Mouse (Mus musculus) midbrain, embryonic 13.5 days (tissue): ENCODE data around the gene Sik1. TPM values are rescaled to one million over a fixed set of nuclear protein-coding genes. Genes with fewer than 3 reads are reported as not detected.
"Not testable (repeated sequence)": the region's sequence is repeated elsewhere in the genome, so short reads cannot be mapped to it uniquely, and the experiment has no call there.

Experiments
- ATAC-seq: fragments of 200-750 bp; cut with Nextera tagmentation; 2 replicates; pipeline ENCODE4 v1.8.0; 2017; ENCODE audit warnings: mild to moderate bottlenecking, moderate TSS enrichment, moderate library complexity
- H3K27ac ChIP-seq: fragments of 300-500 bp; sonication (generic); 2 replicates; pipeline ENCODE4 v1.5.1; 2015; ENCODE audit warnings: inconsistent platforms, mild to moderate bottlenecking, moderate library complexity
- H3K27me3 ChIP-seq: fragments of 300-500 bp; sonication (generic); 2 replicates; pipeline ENCODE4 v1.6.1; 2015; ENCODE audit warnings: mild to moderate bottlenecking, inconsistent platforms
- H3K36me3 ChIP-seq: fragments of 300-500 bp; sonication (generic); 2 replicates; pipeline ENCODE4 v1.6.1; 2015; ENCODE audit warnings: mild to moderate bottlenecking, inconsistent platforms
- H3K4me1 ChIP-seq: fragments of 300-500 bp; sonication (generic); replicated peaks from 2 replicates; pipeline ENCODE4 v1.6.1; 2015; ENCODE audit warnings: inconsistent platforms
- H3K4me2 ChIP-seq: fragments of 300-500 bp; sonication (generic); replicated peaks from 2 replicates; pipeline ENCODE4 v1.6.1; 2015; ENCODE audit warnings: moderate library complexity, mild to moderate bottlenecking, inconsistent platforms
- H3K4me3 ChIP-seq: fragments of 300-500 bp; sonication (generic); replicated peaks from 2 replicates; pipeline ENCODE4 v1.5.1; 2015; ENCODE audit warnings: mild to moderate bottlenecking, inconsistent platforms
- H3K9ac ChIP-seq: fragments of 300-500 bp; sonication (generic); replicated peaks from 2 replicates; pipeline ENCODE4 v1.6.1; 2015; ENCODE audit warnings: mild to moderate bottlenecking, inconsistent platforms
- H3K9me3 ChIP-seq: fragments of 300-500 bp; sonication (generic); 2 replicates; pipeline ENCODE4 v1.6.1; 2016; ENCODE audit warnings: mild to moderate bottlenecking, inconsistent platforms
- WGBS: fragments of 180-500 bp; shearing (Covaris S2); methylation state at CpG from one replicate; pipeline ENCODE4 v1.1.7; 2015; 5-methylcytosine and 5-hydroxymethylcytosine counted together
- polyA plus RNA-seq: library from polyadenylated mRNA; unstranded; fragments of >200 nt; fragmentation: Nextera tagmentation; extraction: Ambion mirVana; gene quantifications from 2 replicates; pipeline ENCODE4 v1.2.1, GENCODE M21; 2015

Gene Sik1
- polyA plus RNA-seq, 1 experiment from 2014 or later = 17.6 TPM

DNA sequence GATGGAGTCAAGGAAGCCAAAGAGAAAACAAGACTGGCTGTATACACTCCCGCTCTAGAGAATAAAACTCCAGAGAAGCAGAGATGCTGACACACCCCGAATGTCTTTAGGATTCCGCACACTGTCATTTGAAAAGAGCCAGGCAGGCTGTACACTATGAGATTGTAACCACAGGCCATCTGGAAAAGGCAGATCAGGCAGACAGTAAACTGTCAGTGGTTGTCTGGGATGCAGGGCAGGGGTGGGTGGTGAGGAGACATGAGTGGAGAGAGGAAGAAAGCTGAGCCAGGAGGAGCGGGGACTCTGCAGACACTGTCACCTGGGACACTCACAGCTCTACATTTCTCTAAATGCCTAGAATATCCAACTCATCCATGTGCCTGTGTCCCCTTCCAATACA lies 36.3 kb upstream of the Sik1 start:
- Histone ChIP-seq H3K4me3 (no peak overlapping the region), H3K27ac (no peak overlapping the region), H3K9me3 (no peaks in the 10 kb centered on the region), H3K27me3 (no peaks in the 10 kb centered on the region), H3K4me2 (no peak overlapping the region), H3K9ac (no peak overlapping the region), H3K4me1 (peaks cover 9% of the 10 kb centered on the region), H3K36me3 (no peaks in the 10 kb centered on the region)
- WGBS = 78% methylated on average over 4 of the region's 4 CpGs
- ATAC-seq = no peak

DNA sequence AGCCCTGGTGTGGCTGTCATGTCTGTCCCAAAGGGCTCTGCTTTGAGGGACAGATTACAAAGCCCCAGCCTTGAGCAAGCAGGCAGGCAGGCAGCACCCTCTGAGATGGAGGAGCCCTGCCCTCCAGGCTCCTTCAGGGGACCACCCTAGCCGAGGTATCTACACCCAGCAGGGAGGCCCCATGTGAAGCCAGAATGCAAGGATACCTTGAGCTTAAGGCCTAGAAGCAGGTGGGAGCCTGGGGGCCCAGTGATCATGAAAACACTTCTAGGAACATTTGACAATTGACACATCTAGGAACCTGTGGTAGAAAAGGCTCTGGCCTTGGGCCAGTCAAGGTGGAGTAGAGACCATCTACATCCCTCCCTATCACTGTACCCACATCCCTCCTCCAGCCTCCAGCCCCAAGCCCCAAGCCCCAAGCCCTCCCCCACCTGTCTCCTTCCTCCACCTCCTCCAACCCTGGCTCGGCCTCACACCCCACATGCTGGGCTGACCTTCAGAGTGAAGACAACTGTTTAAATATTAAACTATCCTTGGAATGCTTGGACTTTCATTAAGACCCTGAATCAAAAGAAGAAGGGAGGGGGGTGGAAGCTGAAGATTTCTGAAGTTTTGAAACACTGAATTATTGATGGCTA lies 34.8 kb upstream of the Sik1 start:
- H3K4me2 ChIP-seq = no peak overlapping the region
- ATAC-seq = no peak
- H3K4me1 ChIP-seq = peaks cover 9% of the 10 kb centered on the region
- H3K27ac ChIP-seq = no peak overlapping the region
- H3K27me3 ChIP-seq = no peaks in the 10 kb centered on the region
- no peak overlapping the region for H3K9ac ChIP-seq
- H3K36me3 ChIP-seq = no peaks in the 10 kb centered on the region
- H3K9me3 ChIP-seq = no peaks in the 10 kb centered on the region
- no peak overlapping the region for H3K4me3 ChIP-seq
- WGBS = 32% methylated on average over 2 of the region's 2 CpGs

DNA sequence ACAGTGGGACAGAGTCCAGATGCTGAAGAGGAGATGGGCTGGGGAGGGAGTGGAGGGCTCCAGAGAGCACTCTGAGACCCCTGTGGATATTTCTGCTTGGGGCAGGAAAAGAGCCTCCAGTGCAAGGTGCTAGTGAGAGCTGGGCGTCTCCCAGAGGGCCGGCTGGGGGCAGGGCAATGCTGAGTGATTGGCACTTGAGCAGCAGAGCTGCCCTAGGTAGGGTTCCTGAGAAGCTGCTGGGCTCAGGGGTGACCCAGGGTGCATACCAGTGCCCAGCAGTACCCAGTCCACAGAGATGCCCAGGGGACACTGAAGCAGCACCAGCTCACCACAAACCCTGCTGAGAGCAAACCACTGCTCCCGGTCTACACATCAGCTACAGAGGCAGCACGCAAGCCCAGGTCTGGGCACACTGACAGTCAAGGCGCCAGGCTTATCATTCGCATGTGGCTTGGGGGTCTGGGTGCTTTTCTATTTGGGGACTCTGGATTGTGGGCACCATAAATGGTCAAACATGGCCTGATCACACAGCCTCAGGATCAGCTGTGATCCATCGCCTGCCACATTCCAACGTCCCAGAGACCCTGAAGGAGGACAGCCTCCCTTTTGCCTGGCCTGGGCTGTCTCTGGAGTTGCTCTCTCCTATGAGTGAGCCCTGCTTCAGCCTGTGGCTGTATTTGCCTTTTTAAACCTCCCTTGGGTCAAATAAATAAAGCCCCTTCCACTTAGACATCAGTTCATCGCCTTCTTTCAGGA lies 34.0 kb upstream of the Sik1 start:
- no peak overlapping the region for H3K27ac ChIP-seq
- H3K9ac ChIP-seq = no peak overlapping the region
- H3K4me1 ChIP-seq = peaks cover 9% of the 10 kb centered on the region
- no peaks in the 10 kb centered on the region for H3K27me3 ChIP-seq
- ATAC-seq = no peak
- H3K9me3 ChIP-seq = no peaks in the 10 kb centered on the region
- no peaks in the 10 kb centered on the region for H3K36me3 ChIP-seq
- no peak overlapping the region for H3K4me2 ChIP-seq
- WGBS = 77% methylated on average over 9 of the region's 9 CpGs
- H3K4me3 ChIP-seq = no peak overlapping the region

DNA sequence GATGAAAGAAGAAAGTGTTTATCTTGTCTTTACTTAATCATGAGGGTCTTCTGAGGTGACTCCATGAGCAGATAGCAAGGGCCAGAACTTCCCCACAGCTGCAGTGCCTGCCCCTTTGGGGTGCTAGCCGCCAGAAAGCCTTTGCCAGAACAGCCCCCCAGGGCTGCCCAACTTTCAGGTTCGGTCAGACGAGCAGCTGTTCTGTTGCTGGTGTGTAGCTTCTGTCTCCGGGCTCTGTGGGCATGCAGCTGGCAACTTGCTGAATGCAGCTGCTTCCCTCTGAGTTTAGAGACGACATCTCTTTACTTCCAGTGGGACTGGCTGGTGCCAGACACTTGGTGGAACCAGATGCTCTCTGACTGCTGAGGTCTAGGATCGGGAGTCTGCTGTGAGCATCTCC lies 32.9 kb upstream of the Sik1 start:
- no peak for ATAC-seq
- 68% methylated on average over 6 of the region's 6 CpGs for WGBS
- no peaks in the 10 kb centered on the region for H3K27me3 ChIP-seq

DNA sequence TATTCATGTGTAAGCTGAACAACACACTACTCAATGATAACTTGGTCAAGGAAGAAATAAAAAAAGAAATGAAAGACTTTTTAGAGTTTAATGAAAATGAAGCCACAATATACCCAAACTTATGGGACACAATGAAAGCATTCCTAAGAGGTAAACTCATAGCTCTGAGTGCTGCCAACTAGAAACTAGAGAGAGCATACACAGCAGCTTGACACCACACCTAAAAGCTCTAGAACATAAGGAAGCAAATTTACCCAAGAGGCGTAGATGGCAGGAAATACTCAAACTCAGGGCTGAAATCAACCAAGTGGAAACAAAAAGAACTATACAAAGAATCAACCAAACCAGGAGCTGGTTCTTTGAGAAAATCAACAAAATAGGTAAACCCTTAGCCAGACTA lies 29.1 kb upstream of the Sik1 start:
- not testable (repeated sequence) for H3K9me3 ChIP-seq, H3K27ac ChIP-seq, H3K36me3 ChIP-seq, H3K4me3 ChIP-seq, H3K4me1 ChIP-seq, H3K4me2 ChIP-seq, H3K9ac ChIP-seq, ATAC-seq, H3K27me3 ChIP-seq
- WGBS = 91% methylated on average over 1 of the region's 1 CpGs

More for the DNA sequence above, 32.9 kb upstream of the Sik1 start:
- Histone ChIP-seq H3K4me3 (no peak overlapping the region), H3K36me3 (no peaks in the 10 kb centered on the region), H3K27ac (no peak overlapping the region), H3K4me1 (peaks cover 9% of the 10 kb centered on the region), H3K4me2 (no peak overlapping the region), H3K9ac (no peak overlapping the region), H3K9me3 (no peaks in the 10 kb centered on the region)

DNA sequence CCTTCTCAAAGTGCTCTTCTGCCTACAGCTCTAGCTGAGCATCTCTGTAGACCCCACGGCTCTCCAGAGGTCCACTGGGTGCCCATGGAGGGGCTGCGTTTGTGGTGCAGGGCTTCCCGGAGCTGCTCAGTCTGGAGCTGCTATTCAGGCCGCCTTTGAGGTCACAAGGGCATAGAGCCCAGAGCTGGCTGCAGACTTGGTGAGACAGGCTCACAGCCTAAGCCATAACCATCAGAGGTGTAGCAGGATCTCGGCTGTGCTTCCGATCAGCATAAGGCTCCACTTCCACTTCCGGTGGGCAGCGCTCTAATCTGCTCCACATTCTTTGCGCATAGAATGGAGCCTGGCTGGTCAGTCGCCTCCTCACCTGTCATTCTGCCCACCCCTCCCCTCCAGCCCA lies 23.8 kb upstream of the Sik1 start:
- peaks cover 17% of the 10 kb centered on the region for H3K4me1 ChIP-seq
- WGBS = 87% methylated on average over 10 of the region's 10 CpGs
- ATAC-seq = no peak
- no peaks in the 10 kb centered on the region for H3K9me3 ChIP-seq
- H3K4me2 ChIP-seq = no peak overlapping the region
- H3K27ac ChIP-seq = no peak overlapping the region
- no peak overlapping the region for H3K4me3 ChIP-seq
- no peaks in the 10 kb centered on the region for H3K27me3 ChIP-seq
- no peak overlapping the region for H3K9ac ChIP-seq
- no peaks in the 10 kb centered on the region for H3K36me3 ChIP-seq

DNA sequence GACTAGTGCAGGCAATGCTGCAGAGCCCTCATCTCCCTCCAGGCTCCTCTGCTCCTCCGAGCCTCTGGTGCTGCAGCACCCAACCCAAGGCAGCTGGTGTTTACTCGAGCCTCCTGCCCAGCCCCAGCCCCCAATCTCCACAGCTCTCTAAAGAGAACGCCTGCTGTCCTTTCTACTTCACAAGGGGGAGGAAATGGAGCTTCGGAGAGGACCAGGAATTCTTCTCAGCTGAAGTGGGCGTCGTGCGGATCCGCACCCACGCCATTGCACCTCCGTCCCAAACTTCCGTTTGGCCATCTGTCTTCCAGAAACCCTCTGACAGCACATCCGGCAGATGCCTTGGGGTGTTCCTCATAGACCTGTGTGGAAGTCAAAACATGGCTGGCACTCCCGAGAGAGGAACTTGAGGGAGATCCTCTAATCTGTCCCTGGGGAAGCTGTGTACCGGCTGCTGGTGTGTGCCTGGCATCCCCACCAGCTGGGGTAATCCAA lies 22.1 kb upstream of the Sik1 start:
- H3K9me3 ChIP-seq = no peaks in the 10 kb centered on the region
- 68% methylated on average over 14 of the region's 14 CpGs for WGBS
- no peak overlapping the region for H3K27ac ChIP-seq
- no peak for ATAC-seq
- H3K27me3 ChIP-seq = no peaks in the 10 kb centered on the region
- H3K9ac ChIP-seq = no peak overlapping the region
- H3K4me2 ChIP-seq = no peak overlapping the region
- no peak overlapping the region for H3K4me3 ChIP-seq
- H3K4me1 ChIP-seq = peaks cover 17% of the 10 kb centered on the region
- no peaks in the 10 kb centered on the region for H3K36me3 ChIP-seq

DNA sequence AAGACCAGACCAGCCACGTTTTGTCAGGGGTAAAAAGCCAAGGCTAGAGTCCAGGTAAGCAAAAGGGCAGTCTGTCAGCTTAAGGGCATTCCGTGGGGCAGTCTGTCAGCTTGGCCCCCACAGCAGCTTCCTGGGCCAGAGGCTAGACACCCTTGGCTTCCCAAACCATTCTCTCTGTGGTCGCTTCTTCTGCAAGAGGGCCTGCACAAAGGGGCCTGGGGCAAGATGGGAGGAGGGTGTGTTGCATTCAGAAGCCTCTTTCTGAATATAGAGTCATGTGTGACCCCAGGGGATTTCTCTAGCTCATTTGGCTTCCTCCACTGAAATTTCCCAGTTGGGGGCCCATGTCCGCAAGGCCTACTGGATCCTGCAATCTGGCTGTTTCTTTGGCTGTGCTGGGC lies 21.6 kb upstream of the Sik1 start:
- Histone ChIP-seq H3K9me3 (no peaks in the 10 kb centered on the region), H3K27me3 (no peaks in the 10 kb centered on the region), H3K4me3 (no peak overlapping the region), H3K4me2 (no peak overlapping the region), H3K4me1 (peaks cover 17% of the 10 kb centered on the region), H3K27ac (no peak overlapping the region; the same call in 1 of the 2 replicates), H3K9ac (no peak overlapping the region), H3K36me3 (no peaks in the 10 kb centered on the region)
- 48% methylated on average over 4 of the region's 4 CpGs for WGBS
- ATAC-seq = no peak

DNA sequence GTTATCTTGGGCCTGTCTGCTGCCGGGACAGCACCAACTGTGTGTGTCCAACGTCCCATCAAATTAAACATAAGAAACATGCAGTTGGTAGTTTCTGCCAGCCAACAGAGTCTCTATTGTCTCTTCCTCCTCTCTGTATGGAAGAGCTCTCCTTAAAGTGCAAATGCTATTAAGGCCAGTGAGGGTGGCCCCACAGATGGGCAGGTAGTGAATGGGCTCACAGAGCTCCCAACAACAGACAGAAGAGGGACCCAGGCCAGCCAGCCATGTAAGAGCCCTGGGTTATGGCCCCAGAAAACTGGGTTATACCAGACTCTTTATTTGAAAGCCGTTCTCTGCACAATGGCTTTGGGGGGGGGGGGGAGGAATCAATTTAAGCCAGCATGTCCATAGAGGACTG lies 21.2 kb upstream of the Sik1 start:
- no peaks in the 10 kb centered on the region for H3K9me3 ChIP-seq
- H3K4me3 ChIP-seq = no peak overlapping the region
- peaks cover 17% of the 10 kb centered on the region for H3K4me1 ChIP-seq
- ATAC-seq = no peak
- WGBS = 37% methylated on average over 3 of the region's 3 CpGs
- no peaks in the 10 kb centered on the region for H3K36me3 ChIP-seq
- H3K4me2 ChIP-seq = no peak overlapping the region
- H3K9ac ChIP-seq = no peak overlapping the region
- no peaks in the 10 kb centered on the region for H3K27me3 ChIP-seq
- no peak overlapping the region; the same call in 1 of the 2 replicates for H3K27ac ChIP-seq

DNA sequence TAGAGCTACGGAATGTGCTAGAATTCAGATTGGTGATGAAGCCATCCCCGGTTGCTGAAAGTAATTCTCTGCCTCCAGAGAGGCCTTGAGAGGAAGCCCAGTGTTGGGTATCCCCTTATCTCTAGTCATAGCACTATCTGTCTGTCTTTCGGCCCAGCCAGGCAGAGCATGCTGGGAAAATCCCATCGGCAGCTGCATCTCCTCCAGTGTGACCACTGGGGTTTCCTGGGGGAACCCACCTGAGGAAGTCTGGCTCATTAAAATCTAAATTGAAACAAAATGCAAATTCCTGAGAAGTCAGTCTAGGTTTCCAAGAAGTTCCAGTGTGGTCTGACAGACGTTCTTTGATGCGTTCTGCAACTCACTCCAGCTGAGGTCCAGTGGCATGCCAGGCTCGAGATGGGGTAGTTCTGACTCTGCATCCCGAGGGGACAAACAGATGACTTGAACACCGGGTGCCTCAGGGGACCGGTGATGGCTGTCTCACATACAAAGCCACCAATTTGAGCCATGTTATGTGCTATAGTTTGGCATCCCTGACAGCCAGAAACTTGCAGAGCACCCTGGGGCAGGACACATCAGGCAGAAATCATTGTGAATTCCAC lies 19.8 kb upstream of the Sik1 start:
- no peak for ATAC-seq
- Histone ChIP-seq H3K4me2 (no peak overlapping the region), H3K27ac (no peak overlapping the region), H3K27me3 (no peaks in the 10 kb centered on the region), H3K4me3 (no peak overlapping the region), H3K36me3 (no peaks in the 10 kb centered on the region), H3K9me3 (no peaks in the 10 kb centered on the region), H3K9ac (no peak overlapping the region), H3K4me1 (peaks cover 17% of the 10 kb centered on the region)
- WGBS = 86% methylated on average over 10 of the region's 10 CpGs

DNA sequence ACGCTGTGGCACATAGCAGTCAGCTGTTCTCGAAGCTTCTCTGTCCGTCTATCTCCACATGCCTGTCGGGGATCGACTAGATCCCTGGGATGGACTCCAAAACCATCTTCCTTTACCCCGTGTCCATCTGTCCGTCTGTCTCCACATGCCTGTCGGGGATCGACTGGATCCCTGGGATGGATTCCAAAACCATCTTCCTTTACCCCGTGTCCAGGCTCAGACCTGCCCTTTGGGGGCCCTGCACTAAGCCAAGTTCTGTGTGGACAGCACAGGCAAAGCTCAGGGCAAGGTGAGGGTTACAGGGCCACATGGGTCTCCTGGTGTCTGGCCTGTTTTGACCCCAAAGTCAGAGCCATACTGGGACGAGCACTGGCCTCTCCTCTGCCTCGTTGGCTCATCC lies 19.1 kb upstream of the Sik1 start:
- Histone ChIP-seq H3K4me1 (peaks cover 17% of the 10 kb centered on the region), H3K36me3 (no peaks in the 10 kb centered on the region), H3K9ac (no peak overlapping the region), H3K27me3 (no peaks in the 10 kb centered on the region), H3K4me3 (no peak overlapping the region), H3K27ac (no peak overlapping the region), H3K4me2 (no peak overlapping the region), H3K9me3 (no peaks in the 10 kb centered on the region)
- WGBS = 88% methylated on average over 12 of the region's 12 CpGs
- no peak for ATAC-seq

DNA sequence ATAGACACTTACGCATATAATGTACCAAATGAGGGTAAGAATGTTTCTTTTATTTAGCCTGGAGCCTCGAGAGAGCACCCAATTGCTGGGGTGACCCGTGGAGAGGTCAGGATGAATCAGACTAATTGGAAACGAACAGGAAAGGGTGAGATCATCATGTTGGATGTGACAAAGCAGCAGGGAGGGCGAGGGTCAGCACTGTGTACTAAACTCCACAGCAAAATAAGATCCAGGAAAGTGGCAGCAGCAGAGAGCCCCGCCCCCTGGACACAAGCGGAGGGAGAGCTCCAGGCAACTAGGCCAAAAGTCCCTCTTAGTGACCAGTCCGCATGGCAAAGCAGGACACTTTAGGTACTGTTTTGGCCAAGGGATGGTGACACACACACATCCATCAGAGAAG lies 18.4 kb upstream of the Sik1 start:
- Histone ChIP-seq H3K4me3 (no peak overlapping the region), H3K27ac (no peak overlapping the region), H3K36me3 (no peaks in the 10 kb centered on the region), H3K9ac (no peak overlapping the region), H3K4me1 (peaks cover 17% of the 10 kb centered on the region), H3K27me3 (no peaks in the 10 kb centered on the region), H3K9me3 (no peaks in the 10 kb centered on the region), H3K4me2 (no peak overlapping the region)
- 69% methylated on average over 8 of the region's 8 CpGs for WGBS
- ATAC-seq = no peak
